Mouse (Mus musculus) layer of hippocampus, postnatal 25 days (tissue): Measurements from ENCODE around the gene Nacc1. TPM values are rescaled to one million over a fixed set of nuclear protein-coding genes. Genes with fewer than 3 reads are reported as not detected.

ENCODE experiments used
- total RNA-seq, 2 experiments: library from RNA; stranded (reverse); gene quantifications; 2 replicates each; pipeline ENCODE4 v1.2.3; 2021

The Nacc1 gene
- total RNA-seq, 2 experiments from 2014 or later = 88.9 to 91.0 TPM

Other genes with a start within 250 kb of the Nacc1 start
- 1 to 10 TPM; 8.8 to 9.6 TPM for gene Ier2, start 25.0 kb downstream of the Nacc1 start, total RNA-seq
- 100 to 1,000 TPM in 1 of 2 experiments, 10 to 100 TPM in 1; 83.4 to 101 TPM for gene Trmt1, start 1.6 kb downstream of the Nacc1 start, total RNA-seq
- gene Lyl1, start 13.6 kb upstream of the Nacc1 start, total RNA-seq = 1 to 10 TPM; 2.1 to 2.8 TPM
- gene G430095P16Rik, start 35.1 kb upstream of the Nacc1 start, total RNA-seq = not detected
- gene Nfix, start 112.5 kb upstream of the Nacc1 start, total RNA-seq = 100 to 1,000 TPM; 406 to 477 TPM
- 10 to 100 TPM in 1 of 2 experiments, 1 to 10 TPM in 1; 9.3 to 10.6 TPM for gene Dand5, start 135.0 kb upstream of the Nacc1 start, total RNA-seq
- gene Gadd45gip1, start 143.7 kb upstream of the Nacc1 start, total RNA-seq = 10 to 100 TPM; 23.7 to 27.3 TPM
- gene Rad23a, start 152.8 kb upstream of the Nacc1 start, total RNA-seq = 10 to 100 TPM; 67.0 to 69.7 TPM
- gene Calr, start 159.1 kb upstream of the Nacc1 start, total RNA-seq = 100 to 1,000 TPM; 473 to 552 TPM
- gene Farsa, start 169.1 kb upstream of the Nacc1 start, total RNA-seq = 10 to 100 TPM; 52.4 to 53.3 TPM
- gene Syce2, start 184.2 kb upstream of the Nacc1 start, total RNA-seq = 10 to 100 TPM; 16.5 to 18.0 TPM
- 10 to 100 TPM; 32.4 to 39.7 TPM for gene Gcdh, start 206.1 kb upstream of the Nacc1 start, total RNA-seq
- gene Klf1, start 214.1 kb upstream of the Nacc1 start, total RNA-seq = under 1 TPM in 1 of 2 experiments, not detected in 1; 0.17 TPM
- gene Dnase2a, start 220.7 kb upstream of the Nacc1 start, total RNA-seq = 1 to 10 TPM; 3.7 to 4.3 TPM
- gene Mast1, start 249.5 kb upstream of the Nacc1 start, total RNA-seq = 100 to 1,000 TPM in 1 of 2 experiments, 10 to 100 TPM in 1; 75.7 to 100 TPM